Mouse (Mus musculus) olfactory bulb, adult 2 months (tissue): ENCODE measurements around the gene Sox5.

Source experiments
- CTCF ChIP-seq: fragments of 200-500 bp; IDR thresholded peaks from 2 replicates; pipeline ENCODE4 v1.5.1; 2012; ENCODE audit warnings: low read depth, mild to moderate bottlenecking, low read length, moderate library complexity; ENCODE audit not compliant: insufficient read depth
- POLR2A ChIP-seq: fragments of 200-500 bp; IDR thresholded peaks from 2 replicates; pipeline ENCODE4 v1.6.1; 2012; ENCODE audit warnings: mild to moderate bottlenecking, low read depth, low read length, moderate library complexity; ENCODE audit not compliant: insufficient read depth

GRCm38 (mm10) chr6:144283191-144283590, 498.6 kb downstream of the Sox5 start:
- no peak for TF ChIP-seq POLR2A
- TF ChIP-seq CTCF = no peak
